Mouse (Mus musculus) hindbrain, embryonic 16.5 days (tissue): ENCODE data around the gene Tnpo1. TPM values are rescaled to one million over a fixed set of nuclear protein-coding genes. Genes with fewer than 3 reads are reported as not detected.

ENCODE experiments used
- ATAC-seq: fragments of 200-750 bp; cut with Nextera tagmentation; 2 replicates; pipeline ENCODE4 v1.8.0; 2017; ENCODE audit warnings: moderate TSS enrichment, moderate library complexity
- H3K27ac ChIP-seq: fragments of 300-500 bp; sonication (generic); 2 replicates; pipeline ENCODE4 v1.5.1; 2014; ENCODE audit warnings: low read depth, mild to moderate bottlenecking, control low read depth, low read length, moderate library complexity
- H3K27me3 ChIP-seq: fragments of 300-500 bp; sonication (generic); replicated peaks from 2 replicates; pipeline ENCODE4 v1.6.1; 2014; ENCODE audit warnings: low read length; ENCODE audit not compliant: control insufficient read depth, insufficient read depth
- H3K36me3 ChIP-seq: fragments of 300-500 bp; sonication (generic); 2 replicates; pipeline ENCODE4 v1.6.1; 2014; ENCODE audit warnings: mild to moderate bottlenecking, low read length, moderate library complexity, mixed read lengths; ENCODE audit not compliant: control insufficient read depth, insufficient read depth
- H3K4me1 ChIP-seq: fragments of 300-500 bp; sonication (generic); 2 replicates; pipeline ENCODE4 v1.6.1; 2014; ENCODE audit warnings: low read depth, low read length; ENCODE audit not compliant: control insufficient read depth, insufficient read depth
- H3K4me2 ChIP-seq: fragments of 300-500 bp; sonication (generic); 2 replicates; pipeline ENCODE4 v1.6.1; 2014; ENCODE audit warnings: mild to moderate bottlenecking, low read length, control low read depth, moderate library complexity
- H3K4me3 ChIP-seq: fragments of 300-500 bp; sonication (generic); 2 replicates; pipeline ENCODE4 v1.5.1; 2014; ENCODE audit warnings: mild to moderate bottlenecking, low read length, control low read depth, moderate library complexity
- H3K9ac ChIP-seq: fragments of 300-500 bp; sonication (generic); 2 replicates; pipeline ENCODE4 v1.6.1; 2014; ENCODE audit warnings: low read depth, mild to moderate bottlenecking, control low read depth, low read length, moderate library complexity
- H3K9me3 ChIP-seq: fragments of 300-500 bp; sonication (generic); 2 replicates; pipeline ENCODE4 v1.6.1; 2014; ENCODE audit warnings: mild to moderate bottlenecking, low read length, moderate library complexity; ENCODE audit not compliant: control insufficient read depth
- WGBS: fragments of 180-500 bp; shearing (Covaris S2); extraction: QIAGEN DNeasy Blood & Tissue Kit; methylation state at CpG from one replicate; pipeline ENCODE4 v1.1.7; 2014; 5-methylcytosine and 5-hydroxymethylcytosine counted together
- polyA plus RNA-seq: library from polyadenylated mRNA; unstranded; fragments of >200 nt; fragmentation: Nextera tagmentation; extraction: Ambion mirVana; gene quantifications from 2 replicates; pipeline ENCODE4 v1.2.1, GENCODE M21; 2015

Gene Tnpo1
- polyA plus RNA-seq, 1 experiment from 2014 or later = 36.2 TPM

DNA sequence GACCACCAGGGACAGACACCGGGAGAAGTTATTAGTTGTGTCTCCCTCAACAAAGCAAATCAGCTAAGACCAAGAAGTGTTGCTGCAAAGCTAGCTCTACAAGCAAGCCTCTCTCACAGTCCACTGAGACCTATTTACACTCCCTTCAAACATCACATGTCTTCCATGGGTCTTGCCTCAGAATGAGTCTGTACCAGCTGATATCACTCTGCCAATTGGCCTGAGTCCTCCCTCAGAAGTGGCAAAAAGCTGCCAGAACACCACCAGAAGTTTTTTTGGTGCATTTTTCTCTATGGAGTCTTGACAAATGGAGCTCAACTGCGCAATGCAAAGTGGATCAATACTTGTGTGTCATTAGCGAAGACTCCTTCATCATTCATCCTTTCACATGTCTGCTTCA, 130.7 kb downstream of the Tnpo1 start:
- H3K9me3 ChIP-seq = peaks cover 1% of the 10 kb centered on the region; the same call in 1 of the 2 replicates
- H3K4me1 ChIP-seq = no peaks in the 10 kb centered on the region
- H3K4me3 ChIP-seq = no peak overlapping the region
- no peaks in the 10 kb centered on the region for H3K27me3 ChIP-seq
- 89% methylated on average over 3 of the region's 3 CpGs for WGBS
- H3K27ac ChIP-seq = no peak overlapping the region
- no peak overlapping the region for H3K4me2 ChIP-seq
- H3K9ac ChIP-seq = no peak overlapping the region
- no peak for ATAC-seq
- H3K36me3 ChIP-seq = peaks cover 11% of the 10 kb centered on the region

DNA sequence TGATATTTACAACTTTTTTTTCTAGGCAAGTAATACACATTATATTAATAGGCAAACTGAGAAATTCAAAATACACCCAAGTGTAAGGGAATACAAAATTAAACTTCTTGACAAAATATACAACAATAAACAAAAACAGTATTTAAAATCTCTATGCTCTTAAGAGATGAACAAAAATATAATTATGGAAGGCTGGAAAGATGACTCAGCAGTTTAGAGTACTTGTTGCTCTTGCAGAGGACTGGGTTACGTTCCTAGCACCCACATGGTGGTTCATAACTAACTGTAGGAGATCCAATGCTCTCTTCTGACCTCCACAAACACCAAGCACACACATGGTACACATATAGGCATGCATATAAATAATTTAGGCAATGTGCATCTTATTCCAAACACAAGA, 133.3 kb downstream of the Tnpo1 start:
- no peak for ATAC-seq
- Histone ChIP-seq H3K27ac (no peak overlapping the region), H3K9me3 (no peaks in the 10 kb centered on the region), H3K4me3 (no peak overlapping the region), H3K27me3 (no peaks in the 10 kb centered on the region), H3K9ac (no peak overlapping the region), H3K36me3 (peaks cover 5% of the 10 kb centered on the region), H3K4me2 (no peak overlapping the region), H3K4me1 (no peaks in the 10 kb centered on the region)
- 100% methylated on average over 1 of the region's 1 CpGs for WGBS

DNA sequence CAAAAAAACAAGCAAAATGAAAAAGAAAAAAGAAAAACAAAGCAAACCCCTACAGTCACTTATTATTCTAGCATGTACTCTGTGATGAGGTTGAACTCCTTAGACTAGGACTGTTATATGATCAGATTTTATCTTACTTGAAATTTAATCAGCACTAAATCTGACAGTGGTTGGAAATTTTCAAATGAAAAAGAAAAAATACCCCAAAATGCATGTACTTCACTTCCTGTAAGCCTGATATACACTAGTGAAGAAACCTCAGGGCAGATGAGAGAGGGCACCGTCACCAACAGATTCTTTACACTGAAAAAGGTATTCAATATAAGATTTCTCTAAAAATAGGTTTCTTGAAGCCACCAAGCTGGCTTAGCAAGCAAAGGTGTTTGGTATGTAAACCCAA, 134.5 kb downstream of the Tnpo1 start:
- no peak overlapping the region for H3K27ac ChIP-seq
- no peaks in the 10 kb centered on the region for H3K27me3 ChIP-seq
- H3K4me1 ChIP-seq = no peaks in the 10 kb centered on the region
- H3K36me3 ChIP-seq = 0 out of 2 replicates have a peak, but pooled peaks cover 2% of the 10 kb centered on the region
- no peak for ATAC-seq
- no peak overlapping the region for H3K9ac ChIP-seq
- WGBS = 100% methylated on average over 1 of the region's 1 CpGs
- no peaks in the 10 kb centered on the region for H3K9me3 ChIP-seq
- no peak overlapping the region for H3K4me2 ChIP-seq
- no peak overlapping the region for H3K4me3 ChIP-seq

Other genes with a start within 250 kb of the Tnpo1 start
- gene Tmem171, start 231.6 kb downstream of the Tnpo1 start, polyA plus RNA-seq = 0.26 TPM in 1 of 2 replicates, not detected in the other
- 21.2 and 24.7 TPM in 2 replicates for gene Fcho2, start 110.9 kb downstream of the Tnpo1 start, polyA plus RNA-seq
- gene 1700024P04Rik, start 58.2 kb upstream of the Tnpo1 start, polyA plus RNA-seq = not detected in 2 replicates